Mouse (Mus musculus) CH12.LX (cell line): ENCODE results near the gene Etv6. TPM values are rescaled to one million over a fixed set of nuclear protein-coding genes. Genes with fewer than 3 reads are reported as not detected.

Experiments used
- DNase-seq: peaks from one replicate; pipeline ENCODE4 v3.0.0-alpha.2; 2013; ENCODE audit errors: extremely low read depth
- H3K27ac ChIP-seq: 2 replicates; pipeline ENCODE4 v1.5.1; 2012; ENCODE audit warnings: low read depth, mild to moderate bottlenecking, control low read depth, moderate library complexity; ENCODE audit not compliant: insufficient read depth
- H3K27me3 ChIP-seq: replicated peaks from 2 replicates; pipeline ENCODE3; 2012; ENCODE audit warnings: inconsistent platforms
- H3K36me3 ChIP-seq, 2 experiments: replicated peaks in 1 of 2; 2 replicates each; pipeline versions ENCODE3 to v1.6.1; 2012; ENCODE audit warnings: inconsistent platforms in 1 of 2, low read length in 1 of 2, mild to moderate bottlenecking in 1 of 2, mixed read lengths in 1 of 2, moderate library complexity in 1 of 2; ENCODE audit not compliant: control insufficient read depth in 1 of 2, insufficient read depth in 1 of 2
- H3K4me1 ChIP-seq, 2 experiments: 2 replicates each; pipeline ENCODE4 v1.6.1; 2012; ENCODE audit warnings: inconsistent platforms in 1 of 2, moderate library complexity in 1 of 2; ENCODE audit not compliant: insufficient read depth in 2 of 2, control insufficient read depth in 1 of 2
- H3K4me2 ChIP-seq: 2 replicates; pipeline ENCODE4 v1.6.1; 2012; ENCODE audit warnings: low read depth, mild to moderate bottlenecking, control low read depth; ENCODE audit not compliant: poor library complexity, insufficient read depth, severe bottlenecking
- H3K4me3 ChIP-seq, 3 experiments: fragments of 150-350 bp in 1 of 3; sonication (generic) in 1 of 3; replicated peaks in 1 of 3; 2 replicates each; pipeline versions ENCODE3 to v1.5.1; 2011 to 2012; ENCODE audit warnings: low read depth in 2 of 3, low read length in 2 of 3, mild to moderate bottlenecking in 2 of 3, moderate library complexity in 2 of 3, control low read depth in 1 of 3, improper control_type of control experiment in 1 of 3, inconsistent platforms in 1 of 3, mixed read lengths in 1 of 3; ENCODE audit not compliant: poor library complexity in 1 of 3
- H3K79me2 ChIP-seq: replicated peaks from 2 replicates; pipeline ENCODE4 v1.6.1; 2012; ENCODE audit warnings: mild to moderate bottlenecking, moderate library complexity; ENCODE audit not compliant: control insufficient read depth, poor library complexity, insufficient read depth, severe bottlenecking; ENCODE audit errors: extremely low read depth
- H3K9ac ChIP-seq: 2 replicates; pipeline ENCODE4 v1.6.1; 2012; ENCODE audit warnings: low read depth, mild to moderate bottlenecking, control low read depth, moderate library complexity; ENCODE audit not compliant: insufficient read depth
- H3K9me3 ChIP-seq: replicated peaks from 2 replicates; pipeline ENCODE3; 2012; ENCODE audit warnings: low read length, inconsistent platforms, mixed read lengths
- BHLHE40 ChIP-seq: IDR thresholded peaks from 2 replicates; pipeline ENCODE4 v1.6.1; 2011; ENCODE audit warnings: mild to moderate bottlenecking, low read depth, low read length, improper control_type of control experiment
- CHD1 ChIP-seq: IDR thresholded peaks from 2 replicates; pipeline ENCODE4 v1.6.1; 2012; ENCODE audit warnings: low read depth, low read length, improper control_type of control experiment, inconsistent platforms
- CTCF ChIP-seq, 2 experiments: IDR thresholded peaks in 1 of 2; conservative IDR thresholded peaks in 1 of 2; 2 replicates each; pipeline ENCODE4 v1.5.1; 2011 to 2012; ENCODE audit warnings: low read depth in 2 of 2, low read length in 2 of 2, improper control_type of control experiment in 1 of 2, inconsistent platforms in 1 of 2, mild to moderate bottlenecking in 1 of 2, moderate library complexity in 1 of 2
- E2F4 ChIP-seq: IDR thresholded peaks from 2 replicates; pipeline ENCODE4 v1.6.1; 2011; ENCODE audit warnings: low read depth, low read length, improper control_type of control experiment; ENCODE audit not compliant: insufficient replicate concordance
- ELF1 ChIP-seq: IDR thresholded peaks from 2 replicates; pipeline ENCODE4 v1.6.1; 2014; ENCODE audit warnings: low read depth, mild to moderate bottlenecking, inconsistent platforms, low read length, improper control_type of control experiment
- GABPA ChIP-seq: IDR thresholded peaks from 2 replicates; pipeline ENCODE4 v1.6.1; 2012; ENCODE audit warnings: low read depth, low read length, improper control_type of control experiment, inconsistent platforms; ENCODE audit not compliant: insufficient replicate concordance
- IRF4 ChIP-seq: IDR thresholded peaks from 2 replicates; pipeline ENCODE4 v1.6.1; 2014; ENCODE audit warnings: low read depth, mild to moderate bottlenecking, inconsistent platforms, low read length, improper control_type of control experiment
- JUN ChIP-seq: IDR thresholded peaks from 2 replicates; pipeline ENCODE4 v1.6.1; 2011; ENCODE audit warnings: low read depth, mild to moderate bottlenecking, low read length, improper control_type of control experiment, moderate library complexity; ENCODE audit not compliant: insufficient read depth
- MAFK ChIP-seq: IDR thresholded peaks from 2 replicates; pipeline ENCODE4 v1.6.1; 2011; ENCODE audit warnings: low read length, improper control_type of control experiment; ENCODE audit not compliant: insufficient replicate concordance
- MEF2A ChIP-seq: IDR thresholded peaks from 2 replicates; pipeline ENCODE4 v1.6.1; 2014; ENCODE audit warnings: low read depth, mild to moderate bottlenecking, inconsistent platforms, low read length, improper control_type of control experiment, borderline replicate concordance
- MXI1 ChIP-seq: IDR thresholded peaks from 2 replicates; pipeline ENCODE4 v1.6.1; 2011; ENCODE audit warnings: mild to moderate bottlenecking, low read depth, low read length, improper control_type of control experiment
- MYC ChIP-seq: IDR thresholded peaks from 2 replicates; pipeline ENCODE4 v1.6.1; 2011; ENCODE audit warnings: low read depth, mild to moderate bottlenecking, improper control_type of control experiment, low read length
- NELFE ChIP-seq: IDR thresholded peaks from 2 replicates; pipeline ENCODE4 v1.6.1; 2011; ENCODE audit warnings: low read depth, low read length, improper control_type of control experiment
- NRF1 ChIP-seq: IDR thresholded peaks from 2 replicates; pipeline ENCODE4 v1.6.1; 2014; ENCODE audit warnings: low read depth, mild to moderate bottlenecking, inconsistent platforms, low read length, improper control_type of control experiment, moderate library complexity
- RAD21 ChIP-seq: IDR thresholded peaks from 2 replicates; pipeline ENCODE4 v1.6.1; 2011; ENCODE audit warnings: low read depth, mild to moderate bottlenecking, low read length, improper control_type of control experiment, moderate library complexity
- RCOR1 ChIP-seq: conservative IDR thresholded peaks from 2 replicates; pipeline ENCODE4 v1.6.1; 2012; ENCODE audit warnings: low read depth, mild to moderate bottlenecking, inconsistent platforms, low read length, improper control_type of control experiment
- SMC3 ChIP-seq: IDR thresholded peaks from 2 replicates; pipeline ENCODE4 v1.6.1; 2011; ENCODE audit warnings: low read depth, low read length, improper control_type of control experiment
- TBP ChIP-seq: conservative IDR thresholded peaks from 2 replicates; pipeline ENCODE4 v1.6.1; 2011; ENCODE audit warnings: low read depth, low read length, improper control_type of control experiment
- UBTF ChIP-seq: IDR thresholded peaks from 2 replicates; pipeline ENCODE4 v1.6.1; 2012; ENCODE audit warnings: low read depth, mild to moderate bottlenecking, inconsistent platforms, low read length, improper control_type of control experiment, moderate library complexity
- USF1 ChIP-seq: IDR thresholded peaks from 2 replicates; pipeline ENCODE4 v1.6.1; 2014; ENCODE audit warnings: low read depth, mild to moderate bottlenecking, inconsistent platforms, low read length, improper control_type of control experiment
- USF2 ChIP-seq: conservative IDR thresholded peaks from 2 replicates; pipeline ENCODE4 v1.6.1; 2011; ENCODE audit warnings: low read depth, low read length, improper control_type of control experiment
- ZC3H11A ChIP-seq: IDR thresholded peaks from 2 replicates; pipeline ENCODE4 v1.6.1; 2012; ENCODE audit warnings: low read depth, mild to moderate bottlenecking, inconsistent platforms, low read length, improper control_type of control experiment
- ZMIZ1 ChIP-seq: IDR thresholded peaks from 2 replicates; pipeline ENCODE4 v1.6.1; 2012; ENCODE audit warnings: low read depth, mild to moderate bottlenecking, inconsistent platforms, low read length, improper control_type of control experiment
- ZNF384 ChIP-seq: IDR thresholded peaks from 2 replicates; pipeline ENCODE4 v1.6.1; 2012; ENCODE audit warnings: low read depth, low read length, improper control_type of control experiment, inconsistent platforms
- dilution Hi-C: fragments of 300-500 bp; cut with MboI; formaldehyde crosslinking; loops from 2 replicates; pipeline ENCODE4 v1.14.3; 2020; ENCODE audit warnings: low sequenced_read_pairs; ENCODE audit not compliant: extremely low pct_unique_long_range_greater_than_20kb, extremely low pct_ligation_motif_present
- in situ Hi-C: fragments of 300-500 bp; cut with MboI; formaldehyde crosslinking; loops from 3 replicates; pipeline ENCODE4 v1.14.3; 2019; ENCODE audit warnings: low sequenced_read_pairs, low pct_ligation_motif_present, low pct_unique_long_range_greater_than_20kb, mixed read lengths
- polyA plus RNA-seq: library from polyadenylated mRNA; unstranded; fragments of >175 nt; gene quantifications from 2 replicates; pipeline ENCODE4 v1.2.1, GENCODE M21; 2012; ENCODE audit warnings: low read depth; ENCODE audit not compliant: insufficient read length
- total RNA-seq, 2 experiments: library from RNA; depleted of rRNA; stranded (reverse); fragments of 300-350 nt in 1 of 2; fragments of >200 nt in 1 of 2; gene quantifications; 2 replicates each; pipeline ENCODE4 v1.2.3; 2012 to 2014

The Etv6 gene
- total and polyA plus RNA-seq, 3 experiments = 7.6 to 29.5 (median 10.1) TPM

GRCm38 (mm10) chr6:134164356-134164755 is 128.9 kb downstream of the Etv6 start:
- dilution Hi-C loops = no loop called here
- Histone ChIP-seq H3K79me2 (no peaks in the 10 kb centered on the region; the same call in 1 of the 2 replicates), H3K4me3 (no peak overlapping the region)
- DNase-seq = no peak
- no peak for TF ChIP-seq TBP
- no peak for TF ChIP-seq ZC3H11A
- no peak for TF ChIP-seq MEF2A
- TF ChIP-seq MYC = no peak
- no peak for TF ChIP-seq USF2
- TF ChIP-seq NRF1 = no peak
- no peak for TF ChIP-seq MAFK
- no peak for TF ChIP-seq JUN
- TF ChIP-seq USF1 = no peak
- no peak for TF ChIP-seq ELF1
- no peak for TF ChIP-seq ZMIZ1
- TF ChIP-seq IRF4 = no peak
- TF ChIP-seq E2F4 = no peak
- no peak for TF ChIP-seq CTCF (conservative IDR thresholded peaks at IDR 0.05 in 1 of 2, IDR thresholded peaks at IDR 0.05 in 1 of 2; ENCODE audit: low read depth in 2 of 2, low read length in 2 of 2)
- no peak for TF ChIP-seq BHLHE40
- TF ChIP-seq, all 38 proteins: peak for 0
- no peak overlapping the region for H3K9ac ChIP-seq
- H3K4me2 ChIP-seq = no peak overlapping the region
- no peak overlapping the region for H3K27ac ChIP-seq
- peaks cover 11 to 66% of the 10 kb centered on the region in 2 experiments for H3K36me3 ChIP-seq
- no peaks in the 10 kb centered on the region for H3K27me3 ChIP-seq
- H3K9me3 ChIP-seq = no peaks in the 10 kb centered on the region
- peaks cover 0 to 47% of the 10 kb centered on the region in 2 experiments; a peak in 2 of 4 replicates for H3K4me1 ChIP-seq
- in situ Hi-C loops = no loop called here

DNA sequence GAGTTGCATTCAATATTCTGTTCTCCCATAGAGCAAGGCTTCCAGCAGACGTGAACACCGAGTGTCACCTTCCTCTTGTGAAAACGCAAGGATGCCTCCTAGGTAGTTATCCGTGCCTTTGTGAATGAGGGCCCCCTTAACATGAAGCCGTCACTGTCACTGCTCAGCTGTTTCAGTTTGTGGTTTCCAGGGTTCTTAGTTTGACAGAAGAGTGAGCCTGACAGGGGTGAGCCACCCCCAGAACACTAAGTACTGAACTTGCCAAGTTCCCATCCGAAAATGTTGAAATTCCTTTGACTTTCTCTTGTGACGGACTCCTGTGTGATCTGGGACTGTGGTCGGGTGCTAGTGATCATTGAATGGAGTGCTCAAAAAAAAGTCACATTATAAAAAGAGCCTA is 129.5 kb downstream of the Etv6 start:
- Histone ChIP-seq H3K4me3 (no peak overlapping the region), H3K4me1 (peaks cover 0 to 48% of the 10 kb centered on the region in 2 experiments; a peak in 2 of 4 replicates), H3K9me3 (no peaks in the 10 kb centered on the region), H3K36me3 (peaks cover 11 to 68% of the 10 kb centered on the region in 2 experiments), H3K27me3 (no peaks in the 10 kb centered on the region), H3K27ac (no peak overlapping the region), H3K4me2 (no peak overlapping the region), H3K79me2 (no peaks in the 10 kb centered on the region; the same call in 1 of the 2 replicates), H3K9ac (no peak overlapping the region)
- TF ChIP-seq JUN = no peak
- no peak for TF ChIP-seq GABPA
- no peak for TF ChIP-seq MEF2A
- no peak for TF ChIP-seq CTCF (conservative IDR thresholded peaks at IDR 0.05 in 1 of 2, IDR thresholded peaks at IDR 0.05 in 1 of 2; ENCODE audit: low read depth in 2 of 2, low read length in 2 of 2)
- no peak for TF ChIP-seq NELFE
- TF ChIP-seq MXI1 = no peak
- TF ChIP-seq CHD1 = no peak
- TF ChIP-seq TBP = no peak
- no peak for TF ChIP-seq MAFK
- TF ChIP-seq UBTF = no peak
- TF ChIP-seq RAD21 = no peak
- TF ChIP-seq RCOR1 = no peak
- no peak for TF ChIP-seq ZNF384
- no peak for TF ChIP-seq ELF1
- no peak for TF ChIP-seq SMC3
- no peak for DNase-seq
- dilution Hi-C loops (no loop called here), in situ Hi-C loops (no loop called here)
